Mouse (Mus musculus) forebrain, postnatal 0 days (tissue): ENCODE measurements around the gene Mrpl55. TPM values are rescaled to one million over a fixed set of nuclear protein-coding genes. Genes with fewer than 3 reads are reported as not detected.

Source experiments
- ATAC-seq: fragments of 200-750 bp; cut with Nextera tagmentation; 2 replicates; pipeline ENCODE4 v1.8.0; 2017; ENCODE audit warnings: mild to moderate bottlenecking, moderate library complexity
- DNase-seq: peaks from one replicate; pipeline ENCODE4 v3.0.0-alpha.2; 2015
- H3K27ac ChIP-seq: fragments of 300-500 bp; sonication (generic); 2 replicates; pipeline ENCODE4 v1.5.1; 2014; ENCODE audit warnings: low read depth, mild to moderate bottlenecking, antibody characterized with exemption, low read length, moderate library complexity, mixed read lengths
- H3K27me3 ChIP-seq: fragments of 300-500 bp; sonication (generic); 2 replicates; pipeline ENCODE4 v1.6.1; 2014; ENCODE audit warnings: mild to moderate bottlenecking, low read length, mixed read lengths; ENCODE audit not compliant: insufficient read depth
- H3K36me3 ChIP-seq: fragments of 300-500 bp; sonication (generic); 2 replicates; pipeline ENCODE4 v1.6.1; 2014; ENCODE audit warnings: mild to moderate bottlenecking, moderate library complexity; ENCODE audit not compliant: insufficient read depth
- H3K4me1 ChIP-seq: fragments of 300-500 bp; sonication (generic); 2 replicates; pipeline ENCODE4 v1.6.1; 2014; ENCODE audit warnings: antibody characterized with exemption; ENCODE audit not compliant: insufficient read depth
- H3K4me2 ChIP-seq: fragments of 300-500 bp; sonication (generic); 2 replicates; pipeline ENCODE4 v1.6.1; 2014; ENCODE audit warnings: low read depth, mild to moderate bottlenecking, moderate library complexity
- H3K4me3 ChIP-seq: fragments of 300-500 bp; sonication (generic); 2 replicates; pipeline ENCODE4 v1.5.1; 2014; ENCODE audit warnings: low read depth, low read length, mixed read lengths
- H3K9ac ChIP-seq: fragments of 300-500 bp; sonication (generic); 2 replicates; pipeline ENCODE4 v1.6.1; 2014; ENCODE audit warnings: mild to moderate bottlenecking
- H3K9me3 ChIP-seq: fragments of 300-500 bp; sonication (generic); 2 replicates; pipeline ENCODE4 v1.6.1; 2016; ENCODE audit warnings: low read length
- CTCF ChIP-seq: sonication (generic); IDR thresholded peaks from 2 replicates; pipeline ENCODE4 v1.5.1; 2016; ENCODE audit warnings: antibody characterized with exemption, control low read depth, low read depth
- WGBS: fragments of 180-500 bp; shearing (Covaris S2); extraction: QIAGEN DNeasy Blood & Tissue Kit; methylation state at CpG from one replicate; pipeline ENCODE4 v1.1.7; 2014; 5-methylcytosine and 5-hydroxymethylcytosine counted together
- polyA plus RNA-seq: library from polyadenylated mRNA; unstranded; fragments of >200 nt; fragmentation: Nextera tagmentation; extraction: Ambion mirVana; gene quantifications from 2 replicates; pipeline ENCODE4 v1.2.1, GENCODE M21; 2015
- total RNA-seq: library from RNA; depleted of rRNA; stranded (reverse); fragments of >200 nt; gene quantifications from 2 replicates; pipeline ENCODE4 v1.2.3, GENCODE M21; 2014

The Mrpl55 gene
- total and polyA plus RNA-seq, 2 experiments from 2014 or later: 45.2 to 124 TPM

DNA sequence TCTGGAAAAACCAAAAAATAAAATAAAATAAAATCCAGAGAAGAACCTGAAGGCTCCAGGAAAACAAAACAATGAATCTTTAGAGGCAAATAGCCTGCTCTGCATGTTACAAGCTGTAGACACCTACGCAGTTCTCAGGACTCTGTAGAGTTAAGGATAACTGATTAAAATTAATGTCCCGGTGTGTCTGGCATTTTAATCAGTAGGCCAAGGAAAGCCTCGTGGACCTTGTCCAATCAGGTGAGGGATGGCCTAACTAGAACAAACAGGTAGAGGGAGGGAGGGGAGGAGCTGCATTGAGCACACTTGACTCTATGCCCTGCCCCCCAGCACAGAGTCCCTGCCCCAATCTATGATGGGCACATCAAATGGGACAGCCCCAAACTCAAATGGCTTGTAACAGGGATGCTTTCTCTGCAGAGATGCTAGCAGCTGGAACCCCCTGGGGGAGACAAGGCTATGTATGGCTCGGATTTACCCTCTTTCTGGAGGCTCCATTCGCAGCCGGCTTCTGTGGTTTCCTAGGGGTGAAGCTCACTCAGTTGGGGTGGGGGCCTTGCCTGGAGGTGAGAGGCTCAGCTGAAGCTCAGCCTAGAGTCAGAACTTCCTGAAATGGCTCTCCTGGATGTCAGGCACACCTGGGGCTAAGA, 28.0 kb upstream of the Mrpl55 start:
- DNase-seq (no peak), ATAC-seq (no peak)
- H3K4me2 ChIP-seq: no peak overlapping the region
- no peaks in the 10 kb centered on the region for H3K36me3 ChIP-seq
- no peak overlapping the region for H3K4me3 ChIP-seq
- no peak overlapping the region for H3K9ac ChIP-seq
- TF ChIP-seq CTCF: no peak
- no peak overlapping the region for H3K27ac ChIP-seq
- WGBS: 63% methylated on average over 6 of the region's 6 CpGs
- H3K9me3 ChIP-seq: no peaks in the 10 kb centered on the region
- H3K4me1 ChIP-seq: no peaks in the 10 kb centered on the region
- peaks cover 45% of the 10 kb centered on the region for H3K27me3 ChIP-seq

DNA sequence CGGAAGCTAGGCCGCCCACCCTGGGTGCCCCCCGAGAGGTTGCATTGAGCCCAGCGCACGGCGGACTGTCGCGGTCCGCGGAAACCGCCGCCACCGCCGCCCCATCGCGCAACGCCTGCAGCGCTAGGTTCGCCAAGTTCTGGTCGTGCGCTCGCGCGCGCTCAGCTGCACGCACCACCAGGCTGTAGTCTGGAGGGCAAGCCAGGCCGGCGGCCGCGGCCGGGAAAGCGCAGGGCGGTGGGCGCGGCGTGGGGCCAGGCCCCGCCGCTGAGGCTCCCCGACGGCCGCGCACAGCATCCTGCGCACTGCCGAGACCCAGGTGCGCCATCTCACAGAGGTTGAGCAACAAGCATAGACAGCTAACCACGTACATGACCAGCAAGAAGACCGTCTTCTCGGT, 25.8 kb upstream of the Mrpl55 start:
- no peaks in the 10 kb centered on the region for H3K36me3 ChIP-seq
- TF ChIP-seq CTCF: no peak
- DNase-seq (no peak), ATAC-seq (no peak)
- H3K4me1 ChIP-seq: no peaks in the 10 kb centered on the region
- no peaks in the 10 kb centered on the region for H3K9me3 ChIP-seq
- H3K4me2 ChIP-seq: 0 out of 2 replicates have a peak overlapping the region, but pooled peaks have one; percentile 13
- no peak overlapping the region for H3K27ac ChIP-seq
- H3K27me3 ChIP-seq: peaks cover 45% of the 10 kb centered on the region
- WGBS: 5% methylated on average over 48 of the region's 48 CpGs
- no peak overlapping the region for H3K9ac ChIP-seq
- H3K4me3 ChIP-seq: no peak overlapping the region

DNA sequence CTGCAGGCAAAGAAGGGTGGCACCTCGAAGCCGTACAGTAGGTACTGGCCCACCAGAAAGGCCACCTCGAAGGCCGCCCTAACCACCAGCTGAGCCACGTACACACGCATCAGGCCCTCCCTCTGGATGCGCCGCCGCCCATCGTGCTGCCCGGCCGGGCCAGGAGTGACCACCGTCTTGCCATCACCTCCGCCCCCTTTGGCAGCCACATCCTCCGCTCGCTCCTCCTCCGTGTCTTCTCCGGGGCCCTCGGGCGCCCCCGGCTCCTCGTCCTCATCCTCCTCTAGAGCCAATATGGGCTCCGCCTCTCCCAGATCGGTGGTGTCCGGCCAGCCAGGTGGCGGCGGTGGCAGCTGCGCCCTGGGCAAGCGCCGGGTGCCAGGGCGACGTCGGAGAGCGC, 25.4 kb upstream of the Mrpl55 start:
- ATAC-seq: no peak
- WGBS: 12% methylated on average over 33 of the region's 34 CpGs

DNA sequence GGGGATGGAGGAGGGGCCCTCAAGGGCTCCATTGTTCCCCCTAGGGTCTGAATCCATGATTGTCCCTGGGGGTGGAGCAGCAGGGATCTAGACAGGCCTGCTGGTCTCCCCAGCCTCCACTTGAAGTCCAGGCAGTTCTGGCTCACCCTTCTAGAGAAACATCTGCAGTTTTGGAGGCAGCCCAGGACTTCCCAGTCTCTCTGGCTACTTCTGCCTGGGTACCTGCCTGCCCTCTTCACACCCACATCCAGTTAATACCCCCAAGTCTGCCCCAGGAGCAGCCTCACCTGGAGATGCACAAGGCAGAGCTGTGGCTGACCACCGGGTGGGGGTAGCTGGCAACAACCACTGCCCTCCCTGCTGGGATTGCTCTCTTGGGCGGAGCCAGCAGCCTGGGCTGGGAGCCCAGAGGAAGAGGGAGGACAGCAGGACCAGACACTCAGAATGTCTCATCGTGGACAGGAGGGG, 19.4 kb upstream of the Mrpl55 start, which contains the start of gene Gjc2:
Gene Gjc2, minus strand, starts transcription at position 350 of the 468 bp plus-strand sequence.
- Histone ChIP-seq H3K4me3 (no peak within 1 kb of the TSS), H3K9ac (no peak within 1 kb of the TSS), H3K27ac (no peak within 1 kb of the TSS), H3K4me1 (no peaks in the 10 kb centered on the region), H3K9me3 (no peaks in the 10 kb centered on the region), H3K4me2 (no peak within 1 kb of the TSS), H3K36me3 (peaks cover 34% of the 10 kb centered on the region), H3K27me3 (peaks cover 7% of the 10 kb centered on the region)
- ATAC-seq (no peak), DNase-seq (no peak)
- WGBS: 43% methylated on average over 3 of the region's 3 CpGs
- TF ChIP-seq CTCF: no peak

More for the DNA sequence above, 25.4 kb upstream of the Mrpl55 start:
- H3K9ac ChIP-seq: no peak overlapping the region
- peaks cover 45% of the 10 kb centered on the region for H3K27me3 ChIP-seq
- no peak overlapping the region for H3K4me3 ChIP-seq
- H3K27ac ChIP-seq: no peak overlapping the region
- no peaks in the 10 kb centered on the region for H3K4me1 ChIP-seq
- no peak overlapping the region for H3K4me2 ChIP-seq
- no peak for DNase-seq
- TF ChIP-seq CTCF: no peak
- no peaks in the 10 kb centered on the region for H3K9me3 ChIP-seq
- H3K36me3 ChIP-seq: no peaks in the 10 kb centered on the region

DNA sequence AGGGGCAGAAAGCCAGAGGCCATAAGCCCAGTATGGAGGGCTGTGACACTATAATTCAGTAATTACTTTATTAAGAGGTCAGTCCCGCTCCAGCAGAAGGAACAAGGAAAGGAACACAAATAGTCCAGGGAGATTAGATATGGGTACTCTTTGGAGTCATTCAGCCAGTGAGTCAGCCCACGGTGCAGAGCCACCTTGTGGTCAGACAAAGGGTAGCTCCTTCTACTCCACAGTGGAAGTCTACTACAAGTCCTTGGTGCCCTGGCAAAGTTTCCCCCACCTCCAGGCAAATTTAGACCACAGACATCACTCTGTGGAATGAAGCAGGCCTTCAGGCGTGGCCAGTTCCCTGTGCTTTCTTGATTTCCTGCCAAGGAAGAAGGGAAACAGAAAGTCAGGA, 18.5 kb upstream of the Mrpl55 start:
- no peaks in the 10 kb centered on the region for H3K9me3 ChIP-seq
- WGBS: 23% methylated on average over 3 of the region's 3 CpGs
- peak; percentile 80 for TF ChIP-seq CTCF
- no peak overlapping the region for H3K4me3 ChIP-seq
- H3K27me3 ChIP-seq: no peaks in the 10 kb centered on the region
- ATAC-seq (peak; percentile 74; the same call in 1 of the 2 replicates), DNase-seq (peak; percentile 64)
- no peaks in the 10 kb centered on the region for H3K4me1 ChIP-seq
- no peak overlapping the region for H3K27ac ChIP-seq
- H3K9ac ChIP-seq: no peak overlapping the region
- H3K36me3 ChIP-seq: peaks cover 34% of the 10 kb centered on the region
- no peak overlapping the region for H3K4me2 ChIP-seq

DNA sequence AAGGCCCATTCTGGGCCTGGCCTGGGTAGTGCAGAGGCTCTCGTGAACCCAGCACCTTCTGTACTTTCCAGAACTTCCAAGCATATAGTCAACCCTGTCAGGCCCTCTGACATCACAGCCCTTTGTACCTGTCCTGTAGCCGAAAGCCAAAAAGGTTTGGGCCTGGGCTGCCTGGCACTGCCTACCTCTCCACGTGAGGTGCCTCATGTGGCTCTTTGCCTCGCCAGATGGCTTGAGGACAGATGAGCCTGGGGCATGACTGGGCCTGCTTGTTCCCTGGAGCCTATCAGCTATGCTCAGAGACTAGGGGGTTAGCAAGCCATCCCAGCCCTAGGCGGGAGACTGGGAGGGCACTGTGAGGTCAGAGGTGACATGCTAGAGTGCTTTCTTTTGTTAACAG, 16.8 kb upstream of the Mrpl55 start:
- no peak for TF ChIP-seq CTCF
- WGBS: 82% methylated on average over 5 of the region's 5 CpGs
- Histone ChIP-seq H3K27ac (no peak overlapping the region), H3K4me1 (no peaks in the 10 kb centered on the region; the same call in 1 of the 2 replicates), H3K4me3 (no peak overlapping the region), H3K36me3 (peaks cover 36% of the 10 kb centered on the region), H3K4me2 (no peak overlapping the region), H3K9ac (no peak overlapping the region), H3K27me3 (no peaks in the 10 kb centered on the region), H3K9me3 (no peaks in the 10 kb centered on the region)
- ATAC-seq (no peak), DNase-seq (no peak)

DNA sequence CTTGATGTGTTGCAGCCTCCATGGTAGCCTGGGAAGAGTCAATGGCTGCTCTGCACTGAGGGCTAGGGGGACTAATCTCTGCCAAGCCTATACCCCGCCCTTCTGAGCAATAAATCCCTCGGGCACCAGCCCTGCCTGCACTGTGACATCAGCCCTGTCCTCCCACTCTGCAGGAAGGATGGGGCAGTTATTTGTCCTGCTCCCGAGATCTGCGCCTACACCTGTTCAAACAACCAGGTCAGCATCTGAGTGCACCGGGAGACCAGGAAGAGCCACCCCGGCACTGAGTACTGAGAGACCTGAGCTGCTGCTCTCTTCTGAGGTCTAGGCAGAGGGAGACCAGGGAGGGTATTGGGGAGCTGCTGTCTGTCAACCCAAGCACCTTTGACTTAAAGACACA, 14.6 kb upstream of the Mrpl55 start:
- Histone ChIP-seq H3K4me2 (no peak overlapping the region), H3K4me3 (no peak overlapping the region), H3K36me3 (peaks cover 36% of the 10 kb centered on the region), H3K27ac (no peak overlapping the region), H3K9ac (no peak overlapping the region), H3K4me1 (no peaks in the 10 kb centered on the region; the same call in 1 of the 2 replicates), H3K9me3 (no peaks in the 10 kb centered on the region), H3K27me3 (no peaks in the 10 kb centered on the region)
- DNase-seq (no peak), ATAC-seq (no peak)
- 88% methylated on average over 6 of the region's 6 CpGs for WGBS
- TF ChIP-seq CTCF: no peak
